Mouse (Mus musculus): ENCODE data around the gene Srm. TPM values are rescaled to one million over a fixed set of nuclear protein-coding genes. Genes with fewer than 3 reads are reported as not detected.

The Srm gene
- total RNA-seq, 2 experiments from 2014 or later: 70.5 to 78.1 TPM

DNA sequence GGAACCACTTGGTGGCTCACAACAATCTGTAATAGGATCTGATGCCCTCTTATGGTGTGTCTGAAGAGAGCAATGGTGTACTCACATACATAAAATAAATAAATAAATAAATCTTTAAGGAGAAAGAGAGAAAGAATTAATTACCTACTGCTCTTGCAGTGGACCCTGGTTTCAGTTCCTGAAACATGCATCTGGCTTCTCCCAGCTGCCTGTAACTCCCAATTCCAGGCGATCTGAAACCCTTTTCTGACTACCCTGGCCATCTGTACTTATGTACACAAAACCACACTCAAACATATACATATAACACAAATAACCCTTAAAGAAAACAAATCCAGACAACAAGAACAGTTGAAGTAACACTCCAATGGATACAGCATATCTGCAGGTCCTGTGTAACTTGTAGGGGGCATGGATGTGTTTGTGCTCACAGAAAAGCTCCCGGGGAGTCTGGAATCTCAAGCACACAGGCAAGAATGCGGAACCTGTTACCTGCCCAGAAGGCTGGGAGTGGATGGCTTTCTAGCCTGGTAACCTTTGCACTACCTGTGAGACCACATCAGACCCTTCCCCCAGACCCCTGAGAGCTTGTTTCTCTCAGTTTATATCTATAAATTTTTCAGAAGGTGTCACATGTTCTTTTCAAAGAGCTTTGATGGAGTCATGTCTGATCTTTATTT lies 40.9 kb downstream of the Srm start:
- DNase-seq (ENCODE audit: extremely low spot score in 1 of 2, low spot score in 1 of 2): no peak

DNA sequence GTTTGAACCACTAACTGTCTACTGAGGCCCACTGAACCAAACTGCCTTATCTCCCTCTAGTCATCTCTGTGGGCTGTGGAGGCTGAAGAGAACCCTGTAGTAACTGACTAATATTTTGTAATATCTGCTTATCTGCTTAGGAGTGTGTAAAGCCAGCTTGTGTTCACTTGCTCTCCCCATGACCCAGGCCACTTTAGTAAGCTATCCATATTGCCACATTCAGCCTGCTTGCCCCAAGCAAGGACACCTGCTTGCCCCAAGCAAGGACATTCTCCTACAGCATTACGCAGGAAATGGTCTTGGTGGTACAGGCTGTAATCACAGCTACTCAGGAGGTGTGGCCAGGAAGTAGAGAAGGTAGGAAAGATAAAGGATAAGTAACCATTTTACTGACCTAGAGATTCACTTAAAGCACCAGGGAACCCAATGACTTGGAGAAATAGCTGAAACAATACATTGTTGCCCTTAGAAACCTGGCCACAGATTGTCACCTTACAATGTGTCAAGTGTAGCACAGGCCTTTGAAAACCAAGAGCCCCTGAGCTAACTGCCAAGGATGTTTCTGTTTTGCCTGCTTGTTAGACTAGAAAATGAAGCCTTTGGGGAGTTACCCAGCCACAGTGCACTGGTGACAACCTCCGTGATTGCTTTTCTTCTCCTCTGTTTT lies 42.2 kb downstream of the Srm start:
- DNase-seq (ENCODE audit: extremely low spot score in 1 of 2, low spot score in 1 of 2): no peak

DNA sequence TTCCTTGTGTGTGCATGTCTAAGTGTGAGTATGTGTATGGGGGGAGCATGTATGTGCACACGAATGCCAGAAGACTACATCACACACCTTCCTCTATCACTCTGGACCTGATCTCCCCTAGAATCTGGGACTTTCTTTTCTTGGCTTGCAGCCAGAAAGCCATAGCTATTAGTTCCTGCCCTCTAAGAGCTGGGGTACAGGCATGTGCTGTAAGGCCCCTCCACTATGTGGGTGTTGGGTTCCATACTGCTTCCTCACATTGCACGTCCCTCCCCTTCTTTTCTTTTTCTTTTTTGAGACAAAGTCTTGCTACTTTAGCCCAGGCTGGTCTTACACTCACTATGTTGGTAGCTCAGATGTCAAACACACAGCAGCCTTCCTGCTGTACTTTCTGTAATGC lies 44.0 kb downstream of the Srm start:
- DNase-seq (ENCODE audit: extremely low spot score in 1 of 2, low spot score in 1 of 2): no peak

DNA sequence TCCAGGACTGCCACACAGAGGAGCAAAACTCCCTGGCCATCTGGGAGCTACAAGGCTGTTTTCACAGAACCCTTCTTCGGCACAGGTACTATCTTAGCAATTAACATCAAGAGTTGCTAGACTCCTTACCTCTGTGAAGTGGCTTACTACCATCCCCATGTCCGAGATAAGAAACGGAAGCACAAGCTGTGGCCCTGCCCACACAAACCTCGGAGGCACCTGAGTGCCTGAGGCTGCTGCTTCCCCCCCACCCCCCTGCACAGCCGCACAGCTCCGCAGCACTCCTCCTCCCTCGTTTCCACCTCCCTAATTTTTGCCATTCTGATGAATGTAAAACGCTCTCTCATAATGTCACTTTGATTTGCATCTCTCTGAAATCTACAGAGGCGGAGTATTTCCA lies 47.0 kb downstream of the Srm start:
- DNase-seq (ENCODE audit: extremely low spot score in 1 of 2, low spot score in 1 of 2): no peak

DNA sequence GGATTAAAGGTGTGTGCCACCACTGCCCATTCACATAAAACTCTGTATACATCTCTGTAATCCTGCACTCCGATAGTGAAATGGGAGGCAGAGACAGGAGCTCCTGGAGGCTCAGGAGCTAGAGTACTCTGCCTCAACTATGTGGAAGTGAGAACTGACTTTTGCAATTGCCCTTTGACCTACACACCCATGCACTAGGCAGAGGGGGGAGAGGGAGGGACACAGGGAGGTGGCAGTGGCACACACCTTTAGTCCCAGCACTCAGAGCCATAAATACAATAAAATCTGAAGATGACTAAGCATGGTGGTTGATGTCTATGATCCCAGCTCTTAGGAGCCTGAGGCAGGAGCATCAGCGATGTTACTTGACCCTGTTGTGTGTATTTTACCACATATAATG lies 48.2 kb downstream of the Srm start:
- DNase-seq (ENCODE audit: extremely low spot score in 1 of 2, low spot score in 1 of 2): no peak

DNA sequence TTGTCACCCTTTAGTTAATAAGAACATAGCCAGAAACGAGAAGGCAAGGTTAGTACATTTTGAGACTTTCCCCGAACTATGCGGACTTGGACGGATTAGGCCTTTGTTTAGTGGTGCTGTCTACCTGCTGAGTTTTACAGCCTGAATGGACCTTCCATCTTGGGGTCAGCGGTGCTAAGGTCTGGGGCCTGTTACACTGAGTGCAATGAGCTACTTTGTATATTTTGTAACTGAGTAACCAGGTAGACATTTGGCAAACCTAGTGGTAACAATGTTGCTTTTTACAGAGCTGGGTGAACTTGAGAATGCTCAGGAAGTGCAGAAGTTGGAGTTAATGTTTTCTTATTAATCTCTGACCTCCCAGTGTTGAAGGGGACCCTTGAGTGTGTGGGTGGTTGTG lies 49.8 kb downstream of the Srm start:
- no peak for DNase-seq (ENCODE audit: extremely low spot score in 1 of 2, low spot score in 1 of 2)

DNA sequence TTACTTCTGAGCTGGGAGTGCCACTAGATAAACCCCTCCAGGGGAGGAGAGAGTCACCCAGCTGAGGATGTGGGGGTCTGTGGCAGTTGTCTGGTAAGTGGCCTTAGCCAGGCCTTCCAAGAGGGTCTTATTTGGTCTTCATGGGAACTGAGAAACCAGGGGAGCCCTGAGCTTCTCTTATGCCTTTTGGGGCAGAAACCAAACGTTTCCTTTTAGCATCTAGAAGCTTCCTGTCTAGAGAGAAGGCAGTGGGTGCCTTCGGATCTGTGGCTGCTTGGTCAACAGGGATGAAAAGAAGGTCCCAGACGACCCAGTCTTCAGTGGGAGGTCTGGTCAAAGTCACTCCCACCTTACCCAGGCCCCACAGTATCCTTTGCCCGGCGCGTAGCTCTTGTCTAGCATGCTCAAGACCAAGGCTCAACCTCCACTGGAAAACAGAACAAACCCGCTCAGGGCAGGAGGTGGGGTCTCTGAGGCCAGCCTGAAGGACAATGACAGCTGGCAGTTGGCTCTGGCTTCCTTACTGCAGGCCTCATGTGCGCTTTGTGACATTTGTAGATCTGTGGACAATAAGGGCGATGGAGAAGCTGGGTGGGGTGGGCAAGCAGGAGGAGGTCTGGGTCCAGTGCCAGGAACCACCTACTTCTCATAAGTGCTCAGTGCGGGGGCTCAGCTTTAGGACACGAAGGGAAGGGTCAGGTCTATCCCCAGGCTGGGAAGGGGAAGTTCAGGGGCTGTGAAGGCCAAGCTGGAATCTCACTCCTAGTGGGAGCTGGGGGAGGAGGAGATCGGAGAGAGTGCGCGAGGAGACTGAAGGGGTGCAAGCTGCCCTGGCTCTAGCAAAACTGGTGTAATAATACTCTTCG lies 52.2 kb downstream of the Srm start, which contains the start of gene Gm572:
Gene Gm572 (plus strand): TSS at position 27 of the 866 bp plus-strand sequence.
- no peak for DNase-seq (ENCODE audit: extremely low spot score in 1 of 2, low spot score in 1 of 2)

DNA sequence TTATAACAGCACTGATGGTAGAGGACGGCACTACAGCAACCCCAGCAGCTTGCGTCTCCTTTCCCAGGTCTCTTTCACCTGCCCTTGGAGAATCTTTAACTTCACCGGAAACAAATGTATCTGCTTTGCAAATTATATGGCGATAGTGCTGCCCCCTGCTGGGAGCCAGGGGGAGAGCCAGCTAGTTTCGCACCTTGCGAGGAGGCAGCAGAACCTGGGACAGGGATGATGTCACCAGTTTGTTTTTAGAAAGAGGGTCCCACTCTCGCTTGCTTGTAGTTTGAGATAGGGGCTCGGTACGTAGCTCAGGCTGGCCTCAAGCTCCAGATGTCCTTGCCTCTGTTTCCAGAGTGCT lies 52.8 kb downstream of the Srm start:
- DNase-seq (ENCODE audit: extremely low spot score in 1 of 2, low spot score in 1 of 2): peak; percentile 56 to 79

Other genes with a start within 250 kb of the Srm start
- gene Ubiad1, start 146.7 kb upstream of the Srm start, total RNA-seq (2021): 10 to 100 TPM in 1 of 2 experiments, 1 to 10 TPM in 1; 9.1 to 10.0 TPM
- 10 to 100 TPM; 86.0 to 86.2 TPM for gene Mtor, start 142.9 kb upstream of the Srm start, total RNA-seq (2021)
- gene Angptl7, start 91.0 kb upstream of the Srm start, total RNA-seq (2021): under 1 TPM; 0.27 to 0.45 TPM
- gene Exosc10, start 33.1 kb upstream of the Srm start, total RNA-seq (2021): 10 to 100 TPM; 45.2 to 50.8 TPM
- 1 to 10 TPM; 3.0 to 3.9 TPM for gene Masp2, start 11.1 kb downstream of the Srm start, total RNA-seq (2021)
- 100 to 1,000 TPM; 188 to 216 TPM for gene Tardbp, start 35.5 kb downstream of the Srm start, total RNA-seq (2021)
- not detected for gene Gm572, start 51.8 kb downstream of the Srm start, total RNA-seq (2021)
- gene Casz1, start 212.9 kb downstream of the Srm start, total RNA-seq (2021): under 1 TPM; 0.49 to 0.75 TPM